Mouse (Mus musculus) cerebral cortex, adult 2 months (tissue): ENCODE measurements around the gene Fbxo39.

ENCODE experiments used
- WGBS: fragments of 180-500 bp; shearing (Covaris S2); methylation state at CpG from one replicate; pipeline ENCODE4 v1.1.7; 2018; 5-methylcytosine and 5-hydroxymethylcytosine counted together

Gene Fbxo39

DNA sequence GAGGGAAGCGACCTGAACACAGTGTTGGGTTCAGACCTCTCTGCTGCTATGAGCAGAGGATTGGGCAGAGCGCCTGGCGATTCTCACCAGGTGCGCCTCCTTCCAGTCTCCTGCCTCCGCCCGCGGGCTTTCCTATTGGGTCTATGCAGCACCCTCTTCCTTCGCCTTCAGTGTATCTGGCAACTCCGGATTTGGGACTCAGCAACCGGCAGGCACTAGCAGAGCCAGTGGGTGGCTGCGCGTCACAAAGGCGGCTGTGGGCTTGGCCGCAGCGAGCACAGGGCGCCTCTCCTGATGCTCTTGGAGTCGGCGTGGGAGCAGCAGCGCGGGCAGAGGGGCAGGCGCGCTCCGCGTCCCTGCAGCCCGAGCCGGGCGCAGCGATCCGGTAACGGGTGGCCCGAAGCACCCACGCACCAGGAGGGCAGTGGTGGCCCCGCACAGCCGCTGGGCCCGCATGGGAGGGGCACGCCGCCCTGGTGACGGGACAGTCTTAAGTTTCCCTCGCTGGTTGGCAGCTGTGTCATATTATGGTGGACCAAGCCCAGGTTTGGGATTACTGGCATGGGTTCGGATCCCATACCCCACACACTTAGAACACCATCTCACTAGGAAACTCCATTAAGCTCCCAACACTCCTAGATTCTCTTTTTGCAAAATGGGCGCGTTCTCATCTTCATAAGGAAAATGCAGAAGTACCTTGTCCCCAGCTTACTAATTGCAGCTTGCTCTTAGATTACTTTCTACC lies at the start of gene Fbxo39:
TSS of gene Fbxo39 (plus strand) at position 294 of the 745 bp plus-strand sequence.
- WGBS: 8% methylated on average over 42 of the region's 42 CpGs

DNA sequence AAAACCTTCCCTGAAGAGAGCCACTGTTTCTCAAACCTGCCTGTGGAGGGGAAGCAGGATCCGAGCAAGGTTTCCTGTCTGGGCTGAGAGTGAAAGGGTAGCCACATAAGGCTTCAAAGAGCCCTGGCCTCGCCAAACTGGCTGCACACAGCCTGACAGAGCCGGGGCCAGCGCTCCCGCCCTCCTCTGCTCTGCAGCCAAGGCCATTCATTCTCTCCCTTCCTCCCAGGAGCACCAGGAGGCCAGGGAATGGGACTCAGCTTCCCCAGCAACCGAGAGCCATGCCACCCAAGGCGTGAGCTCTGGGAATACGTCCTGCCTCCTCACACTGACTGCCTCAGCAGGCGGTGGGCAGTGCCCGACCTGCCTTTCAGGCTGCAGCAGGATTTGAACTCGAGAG lies 48.8 kb upstream of the Fbxo39 start:
- WGBS: 28% methylated on average over 11 of the region's 11 CpGs

DNA sequence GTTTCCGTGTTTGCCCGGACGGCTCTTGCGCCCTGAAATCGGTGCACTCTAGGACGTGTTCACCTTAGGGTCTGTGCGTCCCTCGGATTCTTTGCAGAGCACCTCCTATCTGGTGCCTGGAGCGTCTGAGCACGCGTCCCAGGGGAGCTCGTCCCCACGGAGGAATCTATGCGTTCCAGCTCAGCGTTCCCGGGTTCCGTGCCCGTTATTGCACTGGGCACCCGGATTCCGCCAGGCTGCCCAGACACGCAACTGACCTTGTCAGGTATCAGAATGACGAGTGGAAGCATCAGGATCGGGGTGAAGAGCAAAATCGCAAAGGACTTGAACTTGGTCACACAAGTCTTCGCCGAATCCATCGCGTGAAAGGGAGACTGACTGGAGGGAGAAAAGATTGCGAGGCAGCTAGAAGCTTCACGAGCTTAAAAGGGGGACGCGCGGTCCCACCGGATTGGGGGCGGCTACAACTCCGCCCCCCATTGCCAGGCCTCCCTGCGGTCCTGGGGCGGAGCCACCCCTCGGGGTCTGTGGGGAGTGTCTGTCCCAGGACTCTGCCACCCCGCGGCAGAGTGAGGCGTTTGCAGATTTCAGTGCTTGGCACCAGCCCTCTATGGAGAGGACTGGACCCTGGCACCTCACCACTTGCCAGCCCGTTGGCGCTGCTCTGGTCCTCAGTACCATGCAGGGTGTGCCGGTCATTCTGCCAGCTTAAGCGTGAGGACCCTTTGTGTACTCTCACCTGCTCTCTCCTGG lies 47.9 kb upstream of the Fbxo39 start:
- WGBS: 2% methylated on average over 46 of the region's 46 CpGs

DNA sequence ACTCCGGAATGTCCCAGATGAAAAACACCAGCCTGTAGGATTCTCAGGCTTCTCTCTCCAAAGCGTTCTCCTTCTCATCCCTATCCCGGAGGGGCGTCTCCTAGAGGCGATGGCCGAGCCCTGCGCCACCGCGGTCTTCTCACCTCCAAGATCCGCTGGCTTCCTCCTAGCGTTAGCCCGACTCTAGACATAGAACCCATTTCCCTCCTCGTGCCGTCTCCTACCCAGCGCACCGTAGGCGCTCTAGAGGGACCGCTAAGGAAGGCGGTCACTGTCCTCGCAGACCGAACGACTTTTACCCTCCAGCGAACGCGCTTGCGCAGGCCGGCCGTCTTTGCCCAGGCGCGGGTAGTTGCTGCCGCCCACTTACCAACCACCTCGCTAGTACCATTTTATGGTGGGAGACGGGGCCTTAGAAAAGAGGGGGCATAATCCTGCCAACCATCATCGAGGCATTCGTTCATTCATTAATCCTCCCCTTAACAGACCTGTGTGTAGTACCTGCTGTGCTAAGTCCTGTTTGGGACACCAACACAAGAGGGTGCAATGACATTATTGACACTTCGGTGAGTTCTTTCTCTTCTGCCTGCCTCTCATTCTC lies 47.2 kb upstream of the Fbxo39 start, which contains the start of gene Slc13a5:
TSS of gene Slc13a5 (minus strand) at position 263 of the 601 bp plus-strand sequence.
- 8% methylated on average over 36 of the region's 36 CpGs for WGBS

DNA sequence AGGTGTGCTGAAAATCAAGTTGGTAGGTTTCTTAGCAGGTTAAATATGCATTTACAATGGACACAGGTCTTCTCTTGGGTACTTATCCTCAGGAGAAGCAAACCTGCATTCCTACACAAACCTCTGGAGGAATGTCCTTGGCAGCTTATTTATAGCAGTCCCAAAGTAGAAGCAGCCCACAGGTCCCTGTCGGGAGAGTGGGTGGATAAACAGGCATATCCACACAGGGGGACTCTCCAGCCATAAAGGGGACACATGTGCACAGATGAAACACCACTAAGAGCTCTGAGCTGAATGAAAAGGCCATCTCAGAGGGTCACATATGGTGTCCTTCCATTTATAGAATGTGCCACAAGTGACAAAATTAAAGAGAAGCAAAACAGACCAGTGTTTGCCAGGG lies 42.5 kb upstream of the Fbxo39 start:
- WGBS: 39% methylated on average over 1 of the region's 1 CpGs

DNA sequence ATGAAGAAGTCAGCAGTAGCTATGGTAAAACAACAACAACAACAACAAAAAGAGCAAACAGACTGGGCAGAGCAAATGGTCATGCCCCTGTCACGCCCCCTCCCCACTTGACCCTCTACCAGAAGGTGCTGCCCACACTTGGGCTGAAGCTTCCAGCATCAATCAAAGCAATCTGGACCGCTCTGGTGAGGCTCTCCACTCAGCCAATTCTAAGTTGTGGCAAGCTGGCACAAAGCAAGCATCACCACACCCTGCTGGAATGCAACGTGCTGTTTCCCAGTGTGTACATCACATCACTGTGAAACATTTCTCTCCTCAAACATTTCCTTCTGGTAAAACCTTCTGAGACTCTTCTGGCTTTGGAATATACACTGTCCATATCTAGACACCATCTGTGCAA lies 40.9 kb upstream of the Fbxo39 start:
- 51% methylated on average over 3 of the region's 3 CpGs for WGBS

DNA sequence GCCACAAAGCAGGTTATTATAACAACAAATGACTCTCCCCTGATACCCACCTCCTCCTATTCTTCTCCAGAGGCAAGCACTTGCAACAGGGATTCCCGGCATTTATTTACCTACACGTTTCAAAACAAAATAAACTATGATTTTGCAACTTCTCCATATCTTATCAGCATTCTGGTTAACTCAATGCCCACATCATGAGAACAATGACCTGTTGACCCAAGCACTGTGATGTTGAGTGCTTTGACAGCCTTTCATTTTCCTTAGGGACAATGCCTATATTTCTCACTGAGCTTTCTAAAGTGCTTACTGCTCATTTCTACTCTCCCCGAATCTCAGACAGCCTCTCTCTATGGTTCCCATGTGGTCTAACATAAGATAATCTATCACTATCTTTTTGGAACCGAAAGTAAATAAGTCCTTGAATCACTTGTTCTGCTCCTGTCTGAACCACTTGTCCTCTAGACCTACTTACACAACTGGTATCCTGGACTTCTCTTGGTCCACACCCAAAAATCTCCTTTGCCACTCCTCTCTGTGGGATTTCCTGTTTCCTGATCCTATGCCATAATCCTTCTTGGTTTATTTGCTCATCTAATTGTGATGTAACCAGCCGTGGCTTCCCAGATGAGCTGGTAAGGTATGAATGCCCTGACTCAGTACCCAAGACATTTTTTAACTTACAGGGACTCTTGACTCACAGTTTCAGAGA lies 32.9 kb upstream of the Fbxo39 start:
- WGBS: 90% methylated on average over 5 of the region's 5 CpGs

DNA sequence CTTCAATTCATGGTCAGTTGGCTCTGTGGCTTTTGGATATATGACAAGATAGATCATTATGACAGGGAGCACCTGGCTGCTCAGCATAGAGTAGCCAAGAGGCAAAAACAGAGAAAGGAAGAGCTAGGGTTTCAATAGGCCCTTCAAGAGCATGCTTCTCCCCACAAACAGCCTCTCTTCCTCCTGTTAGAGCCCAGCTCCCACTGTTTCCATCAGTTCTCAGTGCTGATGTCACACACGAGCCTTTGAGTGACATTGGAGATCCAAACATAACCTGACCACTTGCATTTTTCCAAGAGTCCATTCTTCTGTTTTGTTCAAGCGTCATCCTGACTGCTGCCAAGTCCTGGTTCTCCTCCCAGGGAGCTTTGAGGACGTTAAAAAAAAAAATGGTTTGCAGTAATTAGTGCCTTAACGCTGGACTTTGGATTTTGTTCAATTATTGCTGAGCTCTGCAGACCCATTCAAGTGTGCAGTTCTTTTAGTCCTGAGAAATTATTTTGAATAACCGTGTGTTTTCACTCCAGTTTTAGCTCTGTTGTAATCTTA lies 32.3 kb upstream of the Fbxo39 start:
- 41% methylated on average over 5 of the region's 5 CpGs for WGBS

DNA sequence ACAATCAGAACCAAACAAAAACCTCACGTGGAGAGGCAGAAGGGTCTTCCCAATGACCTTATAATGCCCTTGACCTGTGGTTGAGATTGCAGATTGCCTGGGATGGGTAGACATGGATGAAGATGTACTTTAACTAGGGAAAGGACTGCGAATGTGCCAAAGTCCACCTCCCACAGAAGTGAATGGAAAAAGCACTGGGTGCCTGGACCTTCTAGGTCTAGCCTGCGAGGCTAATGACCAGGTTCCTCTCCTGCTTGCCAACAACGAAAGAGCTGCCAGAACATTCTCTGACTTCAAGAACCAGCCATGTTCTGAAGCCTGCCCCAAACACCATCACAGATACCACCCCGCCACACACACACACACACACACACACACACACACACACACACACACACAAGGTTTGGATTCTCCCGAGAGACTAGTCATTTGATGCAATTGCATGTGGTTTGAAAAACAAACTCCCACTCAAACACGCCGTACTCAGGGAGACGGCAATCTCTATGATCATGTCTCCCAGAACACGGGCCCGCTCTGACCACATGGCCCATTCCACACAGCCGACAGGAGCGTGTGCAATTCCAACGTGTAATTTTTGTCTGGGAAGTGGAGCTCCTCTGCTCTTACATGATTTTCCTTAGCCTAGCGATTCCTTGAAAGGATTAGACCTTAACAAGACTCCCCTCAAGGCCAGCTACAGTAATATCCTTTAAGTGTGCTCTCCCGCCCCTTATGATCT lies 30.6 kb upstream of the Fbxo39 start:
- 72% methylated on average over 16 of the region's 16 CpGs for WGBS

DNA sequence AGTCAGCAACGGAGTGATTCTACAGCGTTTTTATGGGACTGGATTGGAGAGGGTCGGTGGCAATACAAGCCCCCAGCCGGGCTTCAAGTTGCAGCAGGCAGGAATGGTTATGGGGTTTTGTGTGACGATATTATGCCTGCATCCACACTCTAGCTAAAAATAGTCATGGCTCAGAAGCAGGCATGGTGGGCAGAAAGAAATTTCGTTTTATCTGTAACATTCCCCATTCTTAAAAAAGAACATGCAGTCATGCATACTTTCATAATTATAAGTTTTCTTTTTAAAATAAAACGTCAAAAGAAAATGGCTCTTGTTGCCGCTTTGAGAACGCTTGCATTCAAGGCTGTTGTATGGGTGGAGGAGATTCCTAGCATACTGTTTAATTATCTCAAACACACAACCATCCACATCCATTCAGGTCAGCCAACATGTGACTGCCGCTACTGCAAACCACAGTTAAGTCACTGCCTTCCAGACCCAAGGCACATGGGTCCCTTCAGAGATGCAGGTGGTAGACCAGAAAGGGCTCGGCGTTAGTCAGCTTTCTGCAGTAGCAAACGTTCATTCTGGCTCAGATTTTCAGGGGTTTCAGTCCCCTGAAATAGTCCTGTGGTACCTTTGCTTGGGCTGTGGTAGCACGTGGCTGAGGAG lies 29.6 kb upstream of the Fbxo39 start:
- WGBS: 48% methylated on average over 14 of the region's 14 CpGs

DNA sequence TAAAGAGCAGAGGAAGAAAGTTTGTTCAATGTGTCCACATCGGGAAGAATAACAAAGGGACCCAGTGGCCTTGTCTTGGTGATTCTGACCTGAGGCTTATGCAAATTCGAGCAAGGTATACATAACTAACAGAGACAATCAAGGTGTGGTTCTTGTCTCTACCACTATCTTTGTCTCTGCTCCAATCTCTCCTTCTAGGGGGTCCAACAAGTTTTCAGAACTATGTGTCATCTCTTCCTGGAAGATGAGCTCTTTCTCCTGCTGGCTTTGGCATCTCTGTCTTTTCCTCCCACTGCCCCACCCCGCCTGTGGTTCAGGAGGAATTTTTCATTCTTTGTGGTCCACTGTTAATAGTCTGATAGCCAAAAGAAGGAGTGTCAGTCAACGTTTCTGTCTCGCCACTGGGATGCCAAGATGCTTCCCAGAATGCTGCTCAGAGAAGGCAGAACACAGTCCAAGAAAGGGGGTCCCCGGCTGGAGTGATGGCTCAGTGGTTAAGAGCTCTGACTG lies 28.2 kb upstream of the Fbxo39 start:
- 77% methylated on average over 6 of the region's 6 CpGs for WGBS

DNA sequence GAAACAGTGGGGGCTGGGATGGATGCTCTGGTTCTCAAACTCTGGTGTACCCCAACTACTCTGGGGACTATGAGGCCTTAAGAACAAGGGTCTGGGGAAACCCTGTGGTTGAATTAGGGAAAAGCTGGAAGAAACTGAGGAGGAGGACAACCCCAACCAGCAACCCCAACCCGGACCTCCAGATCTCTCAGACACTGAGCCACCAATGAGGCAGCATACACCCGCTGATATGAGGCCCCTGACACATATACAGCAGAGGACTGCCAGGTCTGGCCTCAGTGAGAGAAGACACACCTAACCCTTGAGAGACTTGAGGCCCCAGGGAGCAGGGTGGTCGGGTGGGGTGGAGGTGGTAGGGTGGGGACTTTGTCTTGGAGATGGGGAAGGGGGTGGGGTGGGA lies 27.6 kb upstream of the Fbxo39 start:
- 92% methylated on average over 3 of the region's 3 CpGs for WGBS

DNA sequence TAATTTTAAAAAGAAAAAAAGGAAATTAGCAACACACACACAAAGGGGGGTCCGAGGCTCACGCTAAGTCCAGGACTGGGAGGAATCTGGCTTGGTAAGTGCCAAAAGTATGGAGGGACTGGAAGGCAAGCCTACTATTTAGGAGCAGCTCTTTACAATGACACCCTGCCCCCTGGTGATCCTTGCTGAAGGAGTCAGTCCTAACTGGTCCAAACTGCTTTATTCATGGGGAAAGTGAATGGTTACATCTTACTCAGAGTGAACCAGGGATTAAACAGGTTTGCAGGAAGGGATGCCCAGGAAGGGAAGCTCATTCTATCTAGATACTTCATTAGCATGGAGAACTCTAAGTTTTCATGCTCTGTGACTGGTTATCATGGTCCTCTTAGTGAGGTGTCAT lies 27.1 kb upstream of the Fbxo39 start:
- WGBS: 83% methylated on average over 2 of the region's 2 CpGs

DNA sequence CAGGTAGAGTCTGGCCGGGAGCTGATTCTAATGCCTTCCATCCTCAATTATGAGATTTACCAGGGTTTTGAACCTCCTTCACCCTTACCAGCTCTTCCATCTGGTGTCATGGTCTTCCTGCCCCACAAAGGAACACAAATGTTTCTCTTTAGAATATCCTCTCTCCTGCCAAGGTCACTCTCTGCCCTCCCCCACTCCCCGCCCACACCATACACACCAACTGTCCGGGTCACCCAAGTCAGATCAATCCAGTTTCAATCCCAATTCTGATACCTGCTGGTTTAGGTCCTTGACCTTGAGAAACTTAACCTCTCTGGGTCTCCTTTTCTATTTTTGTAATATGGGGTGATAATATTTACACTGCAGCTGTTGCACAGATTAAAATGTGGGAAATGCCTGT lies 26.7 kb upstream of the Fbxo39 start:
- 93% methylated on average over 3 of the region's 3 CpGs for WGBS

DNA sequence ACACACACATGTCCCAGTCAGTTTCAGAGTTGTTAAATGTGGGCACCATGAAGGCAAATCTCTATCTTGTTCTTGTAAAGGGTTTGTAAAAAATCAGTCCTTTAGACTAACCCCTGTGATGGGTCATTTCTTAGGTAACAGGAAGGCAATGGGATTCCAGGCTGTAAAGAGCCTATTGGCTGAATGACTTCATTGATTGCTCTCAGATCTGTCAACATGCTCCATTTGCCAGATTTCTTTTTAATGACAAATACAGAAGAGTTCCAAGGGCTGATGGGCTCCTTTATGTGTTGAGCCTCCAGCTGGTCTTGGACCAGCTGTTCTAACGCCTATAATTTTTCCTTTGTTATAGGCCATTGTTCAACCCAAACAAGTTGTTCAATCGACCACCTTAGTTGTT lies 21.1 kb upstream of the Fbxo39 start:
- WGBS: 77% methylated on average over 2 of the region's 2 CpGs

DNA sequence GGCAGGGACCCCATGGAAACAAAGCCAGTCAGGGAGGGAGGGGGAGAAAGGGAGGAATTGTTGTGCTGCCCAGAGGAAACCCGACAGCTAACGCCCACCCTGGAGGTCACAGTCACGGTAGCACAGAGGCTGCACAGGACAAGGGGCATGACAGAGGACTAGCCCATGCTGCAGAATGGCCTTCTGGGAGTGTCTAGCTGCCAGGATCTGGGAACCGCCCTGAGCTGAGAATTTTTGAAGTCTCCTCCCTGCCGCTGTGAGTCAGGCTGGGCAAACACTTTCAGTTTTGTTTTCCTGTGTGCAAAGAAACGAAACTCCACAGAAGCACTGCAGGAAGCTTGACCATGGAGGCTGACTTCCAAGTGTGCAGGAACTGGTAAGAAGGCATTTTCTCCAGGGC lies 12.9 kb upstream of the Fbxo39 start, which contains the start of gene Xaf1:
TSS of gene Xaf1 (plus strand) at position 296 of the 400 bp plus-strand sequence.
- 18% methylated on average over 6 of the region's 6 CpGs for WGBS

DNA sequence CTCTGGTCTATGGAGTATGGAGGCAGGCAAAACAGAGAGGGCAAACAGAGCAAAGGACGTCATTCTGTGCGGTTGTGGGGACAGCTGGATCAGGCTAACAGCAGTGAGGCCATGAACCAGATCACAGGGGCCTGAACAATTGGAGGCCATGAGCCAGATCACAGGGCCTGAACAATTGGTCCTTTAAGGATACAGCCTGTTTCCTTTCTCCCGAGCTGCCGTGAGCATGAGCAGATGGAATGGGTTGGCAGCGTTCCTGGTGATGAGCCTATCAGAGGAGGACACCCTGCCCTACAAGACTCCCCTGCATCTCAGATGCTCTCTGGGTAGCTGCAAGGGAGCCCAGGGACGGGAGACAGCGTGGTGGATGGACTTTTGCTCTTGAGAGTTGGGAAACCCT lies 12.0 kb upstream of the Fbxo39 start:
- 51% methylated on average over 7 of the region's 7 CpGs for WGBS

DNA sequence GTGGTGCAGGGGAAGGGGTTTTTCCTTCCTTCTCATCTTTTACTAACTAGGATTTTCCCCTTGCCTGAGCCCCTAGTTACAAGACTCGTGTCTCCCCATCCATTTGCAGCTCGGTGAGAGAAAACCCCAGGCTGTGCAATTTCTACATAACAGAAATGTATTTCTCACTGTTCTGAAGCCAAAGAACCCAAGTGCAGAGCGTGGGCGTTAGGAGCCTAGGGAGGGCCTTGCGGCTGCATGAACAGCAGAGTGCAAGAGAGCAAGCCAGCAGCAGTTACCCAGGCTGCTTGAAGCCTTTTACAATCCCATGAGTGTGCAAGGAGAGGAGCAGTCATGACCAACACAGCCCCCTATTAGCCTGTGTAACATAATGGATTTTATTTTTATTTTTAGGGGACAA lies 6.8 kb upstream of the Fbxo39 start:
- 54% methylated on average over 5 of the region's 5 CpGs for WGBS

DNA sequence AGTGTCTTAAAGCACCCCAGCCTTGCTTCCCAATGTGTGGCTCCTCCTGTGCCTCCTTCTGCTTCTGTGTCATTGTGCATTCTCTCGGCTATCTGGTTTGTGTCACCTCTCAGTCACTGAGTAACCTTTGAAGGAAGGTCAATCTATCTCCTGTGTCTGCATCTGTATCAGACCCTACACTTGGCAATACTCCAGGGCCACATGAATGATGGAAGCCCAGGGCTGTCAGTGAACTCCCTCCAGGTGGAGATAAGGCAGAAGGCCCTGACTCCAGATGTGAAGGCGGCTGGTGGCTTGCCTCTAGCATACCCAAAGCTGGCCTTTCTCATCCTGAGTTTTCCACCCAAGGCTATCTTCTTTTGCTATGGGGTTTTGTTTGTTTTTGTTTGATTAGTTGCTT lies 5.3 kb upstream of the Fbxo39 start:
- WGBS: 77% methylated on average over 2 of the region's 2 CpGs

DNA sequence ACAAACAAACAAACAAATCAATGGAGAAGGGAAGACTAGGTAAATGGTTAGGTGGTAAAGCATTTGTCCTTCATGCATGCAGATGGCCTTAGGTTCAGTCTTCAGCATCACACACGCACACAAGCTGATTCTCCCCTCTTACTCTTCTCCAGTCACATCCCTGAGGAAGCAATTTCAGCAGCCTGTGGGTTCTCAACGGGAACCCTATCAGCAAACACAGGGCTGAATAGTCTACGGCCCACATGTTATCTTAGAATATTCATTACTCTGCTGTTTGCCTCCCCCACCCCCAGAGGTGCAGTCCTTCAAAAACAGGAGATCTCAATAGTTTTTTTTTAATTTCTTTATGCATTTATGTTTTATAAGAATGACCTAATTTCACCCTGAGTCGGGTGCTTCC lies 3.8 kb upstream of the Fbxo39 start:
- WGBS: 85% methylated on average over 4 of the region's 4 CpGs
